Mouse (Mus musculus) small intestine, adult 2 months (tissue): Measurements from ENCODE around the gene Npr1. TPM values are rescaled to one million over a fixed set of nuclear protein-coding genes. Genes with fewer than 3 reads are reported as not detected.

ENCODE experiments used
- H3K27ac ChIP-seq: fragments of 200-500 bp; 2 replicates; pipeline ENCODE4 v1.5.1; 2012; ENCODE audit warnings: low read depth, low read length, control low read depth, inconsistent platforms; ENCODE audit not compliant: insufficient read depth
- H3K27me3 ChIP-seq: fragments of 200-500 bp; 2 replicates; pipeline ENCODE4 v1.6.1; 2012; ENCODE audit warnings: mild to moderate bottlenecking, moderate library complexity, low read length, inconsistent platforms; ENCODE audit not compliant: control insufficient read depth, insufficient read depth
- H3K36me3 ChIP-seq: fragments of 200-500 bp; 2 replicates; pipeline ENCODE4 v1.6.1; 2012; ENCODE audit warnings: mild to moderate bottlenecking, low read length, control low read depth, inconsistent platforms; ENCODE audit not compliant: control insufficient read depth, insufficient read depth
- H3K4me1 ChIP-seq: fragments of 200-500 bp; 2 replicates; pipeline ENCODE4 v1.6.1; 2012; ENCODE audit warnings: low read length, inconsistent platforms, mixed read lengths; ENCODE audit not compliant: control insufficient read depth, insufficient read depth, insufficient read length
- H3K4me3 ChIP-seq: fragments of 200-500 bp; 2 replicates; pipeline ENCODE4 v1.5.1; 2012; ENCODE audit warnings: low read depth, mild to moderate bottlenecking, control low read depth, inconsistent platforms, low read length, moderate library complexity
- CTCF ChIP-seq: fragments of 200-500 bp; IDR thresholded peaks from 2 replicates; pipeline ENCODE4 v1.5.1; 2012; ENCODE audit warnings: low read depth, mild to moderate bottlenecking, control low read depth, inconsistent platforms, low read length, moderate library complexity, mixed read lengths; ENCODE audit not compliant: insufficient replicate concordance, insufficient read length; ENCODE audit errors: extremely low read depth
- POLR2A ChIP-seq: fragments of 200-500 bp; IDR thresholded peaks from 2 replicates; pipeline ENCODE4 v1.6.1; 2012; ENCODE audit warnings: low read depth, mild to moderate bottlenecking, control low read depth, inconsistent platforms, low read length, moderate library complexity
- WGBS: fragments of 180-500 bp; shearing (Covaris S2); methylation state at CpG from one replicate; pipeline ENCODE4 v1.1.7; 2018; 5-methylcytosine and 5-hydroxymethylcytosine counted together
- polyA plus RNA-seq: library from polyadenylated mRNA; depleted of rRNA; stranded (reverse); fragments of >200 nt; gene quantifications from 2 replicates; pipeline ENCODE4 v1.2.3, GENCODE M21; 2012

Npr1 gene
- polyA plus RNA-seq, 1 experiment, result 5.9 TPM

DNA sequence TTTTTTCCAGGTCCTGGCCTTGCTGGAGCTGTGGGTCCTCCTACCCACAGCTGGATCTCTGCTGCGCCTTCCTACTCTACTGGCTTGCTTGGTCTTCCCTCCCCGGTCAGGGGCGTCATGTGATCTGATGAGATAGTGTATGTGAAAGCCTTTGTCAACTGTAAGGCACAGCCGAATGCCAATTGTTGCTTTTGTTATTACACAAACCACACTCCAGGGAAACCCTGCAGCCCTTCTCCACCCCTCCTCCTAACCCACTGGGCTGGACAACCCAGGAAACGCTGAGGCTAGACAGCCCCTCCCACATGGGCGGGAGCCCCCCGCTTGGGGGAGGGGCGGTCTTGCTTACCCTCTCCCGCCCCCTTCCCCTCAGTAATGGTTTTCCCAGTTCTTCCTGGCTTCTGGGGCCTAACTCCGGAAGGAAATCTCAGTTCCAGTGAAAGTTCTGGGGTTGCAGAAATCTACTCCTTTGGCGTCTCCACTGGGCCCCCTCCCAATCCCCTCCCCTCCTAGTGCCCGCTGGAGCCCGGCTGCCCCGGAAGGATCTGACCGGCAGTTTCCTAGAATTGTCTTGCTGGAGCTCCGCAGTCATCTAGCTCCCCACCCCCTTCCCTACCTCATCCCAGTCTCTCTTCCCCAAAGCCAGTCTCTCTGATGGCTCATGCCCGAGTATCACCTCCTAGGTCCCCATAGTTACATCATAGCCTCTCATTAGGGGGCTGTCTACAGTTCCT is 19.1 kb downstream of the Npr1 start:
- Histone ChIP-seq H3K4me3 (peak overlapping the region; percentile 12), H3K27me3 (no peaks in the 10 kb centered on the region), H3K4me1 (peaks cover 4% of the 10 kb centered on the region), H3K36me3 (no peaks in the 10 kb centered on the region), H3K27ac (peak overlapping the region; percentile 50; the same call in 1 of the 2 replicates)
- 13% methylated on average over 17 of the region's 17 CpGs for WGBS
- TF ChIP-seq POLR2A (no peak), CTCF (no peak)

DNA sequence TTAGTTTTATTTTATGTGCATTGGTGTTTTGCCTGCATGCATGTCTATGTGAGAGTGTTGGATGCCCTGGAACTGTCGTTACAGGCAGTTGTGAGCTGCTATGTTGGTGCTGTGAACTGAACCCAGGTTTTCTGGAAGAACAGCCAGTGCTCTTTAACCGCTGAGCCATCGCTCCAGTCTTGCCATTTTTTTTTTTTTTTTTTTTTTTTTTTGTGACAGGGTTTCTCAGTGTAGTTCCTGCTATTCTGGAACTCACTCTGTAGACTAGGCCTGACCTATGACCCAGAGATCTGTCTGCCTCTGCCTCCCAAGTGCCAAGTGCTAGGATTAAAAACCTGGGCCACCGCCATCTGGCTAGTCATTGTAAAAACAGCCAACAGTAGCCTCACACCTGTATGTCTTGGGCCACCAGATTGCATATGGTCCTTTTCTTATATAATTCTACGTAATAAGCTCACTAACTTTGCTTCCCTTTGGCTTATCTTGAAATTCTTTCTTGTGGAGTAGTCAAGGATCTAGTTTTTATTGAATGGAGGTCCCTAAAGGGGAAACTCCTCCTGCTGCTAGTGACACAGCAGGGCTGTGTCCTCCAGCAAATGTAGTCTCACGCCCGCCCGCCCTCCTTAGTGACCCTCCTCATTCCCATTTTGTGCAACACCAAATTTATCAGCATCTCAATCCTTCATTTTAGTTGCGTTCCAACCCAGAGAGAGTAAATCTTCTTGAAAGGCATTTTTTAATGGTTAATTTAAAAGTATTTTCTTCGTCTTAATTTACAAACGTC is 20.1 kb downstream of the Npr1 start:
- no peak for TF ChIP-seq CTCF
- TF ChIP-seq POLR2A, result no peak
- Histone ChIP-seq H3K27ac (no peak overlapping the region; the same call in 1 of the 2 replicates), H3K27me3 (no peaks in the 10 kb centered on the region), H3K4me3 (no peak overlapping the region), H3K36me3 (no peaks in the 10 kb centered on the region), H3K4me1 (no peaks in the 10 kb centered on the region)
- WGBS, result 83% methylated on average over 11 of the region's 11 CpGs

- WGBS, result 90% methylated on average over 3 of the region's 3 CpGs
- no peaks in the 10 kb centered on the region for H3K4me1 ChIP-seq
- no peaks in the 10 kb centered on the region for H3K27me3 ChIP-seq
- no peak overlapping the region for H3K4me3 ChIP-seq
- H3K36me3 ChIP-seq, result no peaks in the 10 kb centered on the region
- TF ChIP-seq CTCF, result no peak
- no peak for TF ChIP-seq POLR2A
- H3K27ac ChIP-seq, result no peak overlapping the region
These were observed 21.7 kb downstream of the Npr1 start for GRCm38 (mm10) chr3:90443977-90444376.

DNA sequence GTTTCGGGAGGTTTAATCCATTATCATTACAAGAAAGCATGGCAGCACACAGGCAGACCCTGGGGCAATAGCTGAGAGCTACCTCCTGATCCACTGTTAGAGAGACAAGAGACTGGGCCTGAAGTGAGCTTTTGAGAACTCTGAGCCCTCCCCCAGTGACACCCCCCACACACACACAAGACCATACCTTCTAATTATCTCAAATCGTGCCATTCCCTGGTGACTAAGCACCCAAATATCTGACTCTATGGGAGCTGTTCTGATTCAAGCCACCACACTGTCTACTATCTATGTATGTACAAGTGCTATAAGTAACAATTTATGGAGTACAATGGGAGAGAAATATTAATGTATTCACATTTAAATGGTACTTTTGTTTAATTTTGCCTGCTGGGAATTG is 24.9 kb downstream of the Npr1 start:
- TF ChIP-seq CTCF (no peak), POLR2A (no peak)
- 77% methylated on average over 2 of the region's 2 CpGs for WGBS

GRCm38 (mm10) chr3:90437131-90437530 is 28.5 kb downstream of the Npr1 start:
- H3K4me1 ChIP-seq, result peaks cover 4% of the 10 kb centered on the region; the same call in 1 of the 2 replicates
- H3K27me3 ChIP-seq, result no peaks in the 10 kb centered on the region
- H3K27ac ChIP-seq, result no peak overlapping the region
- 55% methylated on average over 4 of the region's 4 CpGs for WGBS
- TF ChIP-seq POLR2A (no peak), CTCF (no peak)
- no peak overlapping the region for H3K4me3 ChIP-seq
- H3K36me3 ChIP-seq, result no peaks in the 10 kb centered on the region

More for the DNA sequence above, 24.9 kb downstream of the Npr1 start:
- Histone ChIP-seq H3K4me1 (no peaks in the 10 kb centered on the region), H3K27ac (no peak overlapping the region), H3K36me3 (no peaks in the 10 kb centered on the region), H3K4me3 (no peak overlapping the region), H3K27me3 (no peaks in the 10 kb centered on the region)

- H3K4me3 ChIP-seq, result peak overlapping the region; percentile 67; the same call in 1 of the 2 replicates
- peak overlapping the region; percentile 72 for H3K27ac ChIP-seq
- 31% methylated on average over 11 of the region's 11 CpGs for WGBS
- H3K4me1 ChIP-seq, result peaks cover 14% of the 10 kb centered on the region; the same call in 1 of the 2 replicates
- no peaks in the 10 kb centered on the region for H3K36me3 ChIP-seq
- no peaks in the 10 kb centered on the region for H3K27me3 ChIP-seq
- no peak for TF ChIP-seq POLR2A
- no peak for TF ChIP-seq CTCF
These were observed 31.5 kb downstream of the Npr1 start for GRCm38 (mm10) chr3:90434073-90434730.
